Mouse (Mus musculus) cerebellum, adult (tissue): ENCODE results near the gene Entpd1.

Experiments used
- ATAC-seq: cut with Nextera tagmentation; 2 replicates; pipeline ENCODE4 v1.9.2; 2017; ENCODE audit warnings: mild to moderate bottlenecking, moderate library complexity, mixed read lengths; ENCODE audit not compliant: insufficient number of reproducible peaks, low FRiP score, low TSS enrichment

Gene Entpd1

GRCm38 (mm10) chr19:40769341-40769770 lies 157.2 kb downstream of the Entpd1 start:
- ATAC-seq, result no peak

GRCm38 (mm10) chr19:40788004-40788714 lies 176.0 kb downstream of the Entpd1 start:
- ATAC-seq, result no peak

GRCm38 (mm10) chr19:40788715-40789084 lies 176.5 kb downstream of the Entpd1 start:
- no peak for ATAC-seq
